Mouse (Mus musculus): Measurements from ENCODE around the gene Camk2b.

DNA sequence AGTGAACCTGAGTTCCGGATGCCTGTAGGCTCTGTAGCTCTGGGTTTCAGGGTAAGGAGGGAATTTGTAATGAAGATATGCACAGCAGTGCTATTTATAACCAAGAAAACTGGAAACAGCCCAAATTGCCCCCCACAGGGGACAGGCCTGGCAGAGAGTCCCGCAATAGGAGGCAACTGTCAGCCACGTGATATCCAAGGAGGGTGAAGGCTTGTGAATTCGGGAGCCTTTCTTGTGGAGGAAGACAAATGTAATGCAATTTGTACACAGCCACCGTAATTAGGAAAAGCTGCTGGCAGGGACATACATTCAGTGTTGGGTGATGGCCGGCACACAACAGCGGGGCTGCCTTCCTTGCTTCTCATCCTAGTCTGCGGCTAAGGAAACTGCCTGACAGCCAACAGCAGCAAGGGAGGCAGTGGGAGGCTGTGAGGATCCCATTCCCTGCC is 9.5 kb upstream of the Camk2b start:
- no peak for TF ChIP-seq CTCF (IDR thresholded peaks at IDR 0.05; ENCODE audit: borderline replicate concordance, insufficient read depth, low read length)
- no peak for TF ChIP-seq POLR2A (IDR thresholded peaks at IDR 0.05; ENCODE audit: low read depth, low read length)

Data from embryonic fibroblast, embryonic 13.5 days (primary cell).